Mouse (Mus musculus): ENCODE data around the gene Kat5.
A peak's percentile ranks its signal among the peaks of the same experiment; 100 is the strongest.

Kat5 gene

DNA sequence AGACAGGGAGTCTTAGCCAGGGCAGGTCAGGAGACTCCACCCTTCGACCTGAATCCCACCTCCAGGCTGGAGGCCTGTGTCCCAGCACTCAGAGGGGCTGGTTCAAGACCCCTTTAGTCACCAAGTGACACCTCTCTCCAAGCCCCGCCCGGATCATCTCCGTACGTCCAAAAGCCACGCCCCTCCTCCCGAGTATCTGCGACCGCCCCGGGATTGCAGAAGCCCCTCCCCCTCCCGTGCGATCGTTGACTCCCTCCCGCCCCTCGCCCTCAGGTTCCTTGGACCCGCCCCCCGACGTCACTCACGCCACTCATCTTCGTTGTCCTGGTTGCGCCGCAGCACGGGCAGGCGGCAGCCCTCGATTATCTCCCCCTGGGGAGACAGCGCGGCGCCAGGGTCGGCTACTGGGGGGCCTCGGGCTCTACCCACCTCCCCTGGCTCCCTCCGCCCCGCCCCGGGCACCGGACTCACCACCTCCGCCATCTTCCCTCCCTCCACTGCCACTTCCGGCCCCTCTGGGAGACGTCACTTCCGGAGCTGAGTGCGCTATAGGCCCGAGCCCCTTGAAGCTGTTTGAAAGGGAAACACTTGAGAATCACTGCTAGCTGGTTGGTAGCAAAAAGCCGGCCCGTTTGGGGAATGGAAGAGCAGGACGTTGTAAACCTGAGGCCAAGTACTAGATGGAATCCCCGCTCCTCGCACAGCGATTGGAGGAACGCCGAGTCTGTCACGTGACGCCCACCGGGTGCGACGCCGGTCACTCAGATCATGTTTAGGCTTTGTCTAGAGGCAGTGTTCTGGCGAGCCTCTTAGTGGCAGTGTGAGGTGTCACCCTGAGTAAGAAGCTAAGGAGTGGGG is at the start of gene Kat5:
Kat5 (minus strand) TSS at position 691 of the 858 bp plus-strand sequence.
- DNase-seq (ENCODE audit: low read depth, low spot score), result peak; percentile 88

GRCm38 (mm10) chr19:5654720-5655298 is 44.8 kb upstream of the Kat5 start:
- DNase-seq (ENCODE audit: low read depth, low spot score), result no peak

GRCm38 (mm10) chr19:5653969-5654719 is 44.1 kb upstream of the Kat5 start:
- DNase-seq (ENCODE audit: low read depth, low spot score), result no peak

- DNase-seq (ENCODE audit: low read depth, low spot score), result no peak
Observed at GRCm38 (mm10) chr19:5652570-5652969, 42.5 kb upstream of the Kat5 start.

GRCm38 (mm10) chr19:5651502-5652274 is 41.7 kb upstream of the Kat5 start:
- no peak for DNase-seq (ENCODE audit: low read depth, low spot score)

- DNase-seq (ENCODE audit: low read depth, low spot score), result no peak
Observed at GRCm38 (mm10) chr19:5649298-5649741, 39.3 kb upstream of the Kat5 start.

- DNase-seq (ENCODE audit: low read depth, low spot score), result peak; percentile 32
Observed at GRCm38 (mm10) chr19:5648401-5649297, 38.6 kb upstream of the Kat5 start.

GRCm38 (mm10) chr19:5647791-5648190 is 37.8 kb upstream of the Kat5 start:
- no peak for DNase-seq (ENCODE audit: low read depth, low spot score)

DNA sequence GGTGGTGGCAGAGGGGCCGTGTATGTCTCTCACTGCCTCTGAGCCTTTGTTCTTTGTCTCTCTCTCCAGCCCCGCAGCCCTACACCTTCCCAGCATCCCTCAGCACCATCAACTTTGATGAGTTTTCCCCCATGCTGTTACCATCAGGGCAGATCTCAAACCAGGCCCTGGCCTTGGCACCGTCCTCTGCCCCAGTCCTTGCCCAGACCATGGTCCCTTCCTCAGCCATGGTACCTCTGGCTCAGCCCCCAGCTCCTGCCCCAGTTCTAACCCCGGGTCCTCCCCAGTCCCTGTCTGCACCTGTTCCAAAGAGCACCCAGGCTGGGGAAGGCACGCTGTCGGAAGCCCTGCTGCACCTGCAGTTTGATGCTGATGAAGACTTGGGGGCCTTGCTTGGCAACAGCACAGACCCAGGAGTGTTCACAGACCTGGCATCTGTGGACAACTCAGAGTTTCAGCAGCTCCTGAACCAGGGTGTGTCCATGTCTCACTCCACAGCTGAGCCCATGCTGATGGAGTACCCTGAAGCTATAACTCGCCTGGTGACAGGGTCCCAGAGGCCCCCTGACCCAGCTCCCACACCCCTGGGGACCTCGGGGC is 36.8 kb upstream of the Kat5 start:
- DNase-seq (ENCODE audit: low read depth, low spot score), result no peak

DNA sequence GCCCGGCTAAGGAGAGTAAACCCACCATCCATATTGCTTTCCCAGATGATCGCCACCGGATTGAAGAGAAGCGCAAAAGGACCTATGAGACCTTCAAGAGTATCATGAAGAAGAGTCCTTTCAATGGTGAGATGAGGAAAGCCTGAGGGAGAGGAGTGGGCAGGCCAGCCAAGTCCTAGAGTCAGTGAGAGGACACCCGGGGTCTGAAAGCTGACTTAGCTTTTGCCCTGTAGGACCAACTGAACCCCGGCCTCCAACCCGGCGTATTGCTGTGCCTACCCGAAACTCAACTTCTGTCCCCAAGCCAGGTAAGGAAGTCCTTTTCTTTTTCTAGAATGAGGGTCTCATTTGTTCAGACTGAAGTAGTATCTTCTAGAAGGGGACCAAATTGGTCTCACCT is 35.2 kb upstream of the Kat5 start:
- no peak for DNase-seq (ENCODE audit: low read depth, low spot score)

- no peak for DNase-seq (ENCODE audit: low read depth, low spot score)
Observed at GRCm38 (mm10) chr19:5641641-5642040, 31.6 kb upstream of the Kat5 start.

DNA sequence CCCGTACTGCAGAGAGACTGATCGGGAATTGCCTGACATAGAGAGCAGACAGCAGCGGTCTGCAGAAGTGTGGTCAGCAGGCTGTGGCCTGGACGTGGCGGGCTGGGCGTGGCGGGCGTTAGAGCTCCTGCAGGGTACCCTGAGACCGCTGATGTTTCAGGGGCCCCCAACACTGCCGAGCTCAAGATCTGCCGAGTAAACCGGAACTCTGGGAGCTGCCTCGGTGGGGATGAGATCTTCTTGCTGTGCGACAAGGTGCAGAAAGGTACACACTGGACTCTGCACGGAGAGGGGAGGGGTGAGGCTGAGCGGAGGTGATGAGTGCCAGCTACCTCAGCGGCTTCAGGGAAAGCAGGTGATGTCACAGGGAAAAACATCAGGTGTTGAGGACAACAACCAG is 31.0 kb upstream of the Kat5 start:
- DNase-seq (ENCODE audit: low read depth, low spot score), result no peak

DNA sequence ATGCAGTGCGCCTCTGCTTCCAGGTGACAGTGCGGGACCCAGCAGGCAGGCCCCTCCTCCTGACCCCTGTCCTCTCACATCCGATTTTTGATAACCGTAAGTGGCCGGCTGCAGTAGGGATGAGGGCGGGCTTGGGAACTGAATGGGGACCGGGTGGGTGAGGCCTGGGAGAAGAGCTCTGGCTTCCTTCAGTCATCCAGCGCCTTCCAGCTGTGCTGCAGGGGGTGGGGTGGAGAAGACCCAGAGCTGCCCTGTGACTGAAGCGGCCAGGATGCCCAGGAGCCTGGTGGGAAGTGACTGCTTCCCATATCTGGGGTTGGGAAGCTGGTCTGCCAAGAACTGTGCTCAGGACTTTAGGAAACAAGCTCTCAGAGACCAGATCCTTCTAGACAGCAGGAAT is 30.3 kb upstream of the Kat5 start:
- DNase-seq (ENCODE audit: low read depth, low spot score), result no peak

GRCm38 (mm10) chr19:5638416-5639005 is 28.5 kb upstream of the Kat5 start:
- no peak for DNase-seq (ENCODE audit: low read depth, low spot score)

- peak; percentile 64 for DNase-seq (ENCODE audit: low read depth, low spot score)
Observed at GRCm38 (mm10) chr19:5637069-5638047, 27.3 kb upstream of the Kat5 start, which contains the start of gene Rela. Gene Rela (plus strand): TSS chr19:5637483.

- no peak for DNase-seq (ENCODE audit: low read depth, low spot score)
Observed at GRCm38 (mm10) chr19:5636571-5637041, 26.6 kb upstream of the Kat5 start.

- DNase-seq (ENCODE audit: low read depth, low spot score), result no peak
Observed at GRCm38 (mm10) chr19:5636036-5636570, 26.1 kb upstream of the Kat5 start.

DNA sequence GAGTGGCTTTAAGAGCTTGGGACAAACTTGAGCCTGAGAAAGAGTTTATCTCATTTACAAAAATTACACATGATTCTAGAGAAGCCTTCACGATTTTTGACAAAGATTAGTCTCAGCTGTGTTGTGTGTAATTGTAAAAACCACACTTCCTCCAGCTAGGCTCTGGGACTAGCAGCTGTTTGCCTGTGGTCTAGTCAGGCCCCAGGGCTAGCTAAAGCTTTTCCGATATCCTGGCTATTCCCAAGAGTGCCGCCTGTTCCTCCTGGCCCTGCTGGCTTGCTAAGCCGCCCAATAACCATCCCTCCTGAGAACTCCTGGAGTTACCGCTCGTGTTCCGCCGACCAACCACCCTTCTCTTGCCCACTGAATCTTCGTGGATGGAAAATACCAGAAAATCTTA is 22.1 kb upstream of the Kat5 start:
- no peak for DNase-seq (ENCODE audit: low read depth, low spot score)
